Mouse (Mus musculus) heart, embryonic 10.5 days (tissue): ENCODE data around the gene Sds. TPM values are rescaled to one million over a fixed set of nuclear protein-coding genes. Genes with fewer than 3 reads are reported as not detected.

Experiments used
- DNase-seq: peaks from one replicate; pipeline ENCODE4 v3.0.0-alpha.2; 2017; ENCODE audit warnings: low spot score
- H3K27ac ChIP-seq: fragments of 300-500 bp; sonication (generic); 2 replicates; pipeline ENCODE4 v1.5.1; 2016; ENCODE audit warnings: mild to moderate bottlenecking
- H3K27me3 ChIP-seq: fragments of 300-500 bp; sonication (generic); 2 replicates; pipeline ENCODE4 v1.6.1; 2016; ENCODE audit warnings: mild to moderate bottlenecking; ENCODE audit not compliant: poor library complexity, insufficient read depth, severe bottlenecking
- H3K36me3 ChIP-seq: fragments of 300-500 bp; sonication (generic); 2 replicates; pipeline ENCODE4 v1.6.1; 2016; ENCODE audit warnings: mild to moderate bottlenecking, moderate library complexity
- H3K4me1 ChIP-seq: fragments of 300-500 bp; sonication (generic); 2 replicates; pipeline ENCODE4 v1.6.1; 2016; ENCODE audit warnings: mild to moderate bottlenecking
- H3K4me3 ChIP-seq: fragments of 300-500 bp; sonication (generic); 2 replicates; pipeline ENCODE4 v1.5.1; 2016; ENCODE audit warnings: mild to moderate bottlenecking, moderate library complexity
- H3K9me3 ChIP-seq: fragments of 300-500 bp; sonication (generic); 2 replicates; pipeline ENCODE4 v1.6.1; 2016; ENCODE audit warnings: mild to moderate bottlenecking, moderate library complexity
- WGBS: fragments of 180-500 bp; shearing (Covaris S2); methylation state at CpG from one replicate; pipeline ENCODE4 v1.1.7; 2016; 5-methylcytosine and 5-hydroxymethylcytosine counted together
- polyA plus RNA-seq: library from polyadenylated mRNA; unstranded; fragments of >200 nt; fragmentation: Nextera tagmentation; extraction: Ambion mirVana; gene quantifications from 2 replicates; pipeline ENCODE4 v1.2.1, GENCODE M21; 2016

Gene Sds
- polyA plus RNA-seq, 1 experiment from 2014 or later, result 0.23 TPM

DNA sequence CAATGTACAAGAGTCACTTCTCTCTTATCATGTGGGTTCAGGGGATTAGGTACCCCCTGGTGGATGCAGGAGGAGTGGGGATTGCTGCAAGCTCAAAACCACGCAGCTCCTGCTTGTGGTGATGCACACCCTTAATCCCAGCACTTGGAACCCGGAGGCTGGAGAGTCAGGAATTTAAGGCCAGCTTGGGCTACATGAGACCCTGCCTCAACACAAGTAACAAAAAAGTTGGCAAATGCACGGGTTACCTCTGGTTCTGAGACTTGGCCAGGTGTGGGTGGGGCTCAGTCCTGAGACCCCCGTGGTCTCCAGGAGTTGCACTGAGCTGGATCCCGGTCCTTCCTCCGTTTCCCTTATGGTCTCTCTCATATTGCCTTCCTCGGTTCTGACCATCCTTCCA, 39.1 kb downstream of the Sds start:
- Histone ChIP-seq H3K27ac (no peak overlapping the region), H3K4me1 (peaks cover 62% of the 10 kb centered on the region)
- WGBS, result 69% methylated on average over 7 of the region's 7 CpGs

DNA sequence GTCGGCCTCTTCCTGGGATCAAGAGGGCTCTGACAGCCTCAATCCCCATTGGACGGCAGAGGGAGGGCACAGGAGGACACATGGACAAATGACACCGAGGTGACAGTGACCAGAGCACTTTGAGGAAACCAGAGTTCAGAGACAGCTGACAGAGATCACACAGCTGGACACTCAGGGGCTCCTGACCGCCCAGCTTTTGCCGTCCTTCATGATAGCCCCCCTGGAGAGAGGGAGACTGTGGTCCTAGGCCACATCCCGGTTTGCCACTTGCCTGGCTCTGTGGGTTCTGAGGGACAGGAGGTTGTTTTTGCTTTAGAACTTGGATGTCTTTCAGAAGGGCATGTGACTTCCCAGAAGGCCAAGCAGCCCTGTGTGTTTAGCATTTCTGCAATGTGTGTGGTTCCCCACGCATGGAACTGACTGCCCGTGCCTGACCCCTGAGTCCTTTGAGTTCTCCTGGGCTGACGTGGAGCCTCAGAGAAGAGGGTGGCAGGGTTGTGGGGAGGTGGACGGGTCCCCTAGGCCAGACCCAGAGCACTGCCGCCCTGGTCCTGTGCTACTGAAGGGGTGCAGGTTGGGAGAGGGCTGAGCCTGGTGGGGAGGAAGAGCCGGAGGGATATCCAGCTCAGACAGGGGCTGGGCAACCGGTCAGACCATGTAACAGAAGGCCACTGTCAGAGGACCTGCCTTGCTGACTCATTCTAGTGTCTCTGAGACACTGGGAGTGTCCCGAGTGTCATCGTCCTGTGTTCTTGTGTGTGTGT, 40.1 kb downstream of the Sds start:
- 31% methylated on average over 15 of the region's 15 CpGs for WGBS
- Histone ChIP-seq H3K4me3 (no peak overlapping the region), H3K27ac (peak overlapping the region; percentile 60), H3K27me3 (peaks cover 30% of the 10 kb centered on the region; the same call in 1 of the 2 replicates), H3K36me3 (no peaks in the 10 kb centered on the region; the same call in 1 of the 2 replicates), H3K9me3 (no peaks in the 10 kb centered on the region), H3K4me1 (peaks cover 53% of the 10 kb centered on the region)
- no peak for DNase-seq

More for the DNA sequence above, 39.1 kb downstream of the Sds start:
- Histone ChIP-seq H3K4me3 (no peak overlapping the region), H3K36me3 (no peaks in the 10 kb centered on the region), H3K9me3 (no peaks in the 10 kb centered on the region), H3K27me3 (peaks cover 24% of the 10 kb centered on the region; the same call in 1 of the 2 replicates)
- DNase-seq, result no peak

DNA sequence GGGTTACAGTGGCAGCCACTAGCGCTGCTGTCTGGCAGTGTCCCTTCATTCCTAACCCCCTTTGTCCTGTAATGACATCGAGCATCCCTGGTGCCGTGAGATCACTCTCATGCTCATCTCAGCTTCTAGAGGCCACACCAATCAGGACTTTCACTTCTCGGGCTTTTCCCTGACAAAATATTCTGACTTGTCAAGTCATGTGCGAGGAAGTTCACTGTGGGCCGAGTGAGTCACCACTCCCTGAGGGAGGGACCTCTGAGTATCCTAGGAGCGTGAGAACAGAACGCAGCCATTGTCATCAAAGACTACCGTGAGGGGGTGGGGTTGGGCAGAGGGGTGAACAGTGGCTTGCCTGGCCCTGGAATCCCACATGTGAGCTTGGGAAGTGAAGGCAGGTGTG, 41.2 kb downstream of the Sds start:
- Histone ChIP-seq H3K27me3 (peaks cover 21% of the 10 kb centered on the region; the same call in 1 of the 2 replicates), H3K4me1 (peaks cover 47% of the 10 kb centered on the region), H3K4me3 (no peak overlapping the region), H3K27ac (peak overlapping the region; percentile 32; the same call in 1 of the 2 replicates), H3K36me3 (peaks cover under 1% of the 10 kb centered on the region; the same call in 1 of the 2 replicates), H3K9me3 (no peaks in the 10 kb centered on the region)
- DNase-seq, result no peak
- WGBS, result 47% methylated on average over 9 of the region's 9 CpGs

DNA sequence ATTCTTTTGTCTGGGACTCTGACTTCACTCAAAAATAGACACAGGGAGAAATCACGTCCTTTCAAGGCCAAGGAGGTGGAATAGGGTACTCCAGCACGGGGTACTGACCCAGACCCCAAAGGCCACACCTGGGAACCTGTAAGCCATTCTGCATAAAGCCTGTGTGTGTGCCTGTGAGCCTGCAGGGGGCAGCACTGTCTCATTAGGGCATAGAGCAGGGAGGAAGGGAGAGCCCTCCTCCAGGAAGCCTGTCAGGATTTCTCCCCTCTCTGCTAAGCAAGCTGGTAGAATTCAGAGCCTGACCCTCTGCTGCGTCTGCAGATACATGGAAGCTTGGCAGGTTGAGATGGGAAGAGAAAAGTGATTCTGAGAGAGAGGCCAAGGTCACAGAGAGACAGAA, 46.3 kb downstream of the Sds start:
- Histone ChIP-seq H3K36me3 (peaks cover 12% of the 10 kb centered on the region; the same call in 1 of the 2 replicates), H3K9me3 (no peaks in the 10 kb centered on the region), H3K27me3 (0 out of 2 replicates have a peak, but pooled peaks cover 7% of the 10 kb centered on the region), H3K27ac (no peak overlapping the region), H3K4me3 (no peak overlapping the region), H3K4me1 (peaks cover 16% of the 10 kb centered on the region)
- 73% methylated on average over 3 of the region's 3 CpGs for WGBS
- DNase-seq, result no peak

DNA sequence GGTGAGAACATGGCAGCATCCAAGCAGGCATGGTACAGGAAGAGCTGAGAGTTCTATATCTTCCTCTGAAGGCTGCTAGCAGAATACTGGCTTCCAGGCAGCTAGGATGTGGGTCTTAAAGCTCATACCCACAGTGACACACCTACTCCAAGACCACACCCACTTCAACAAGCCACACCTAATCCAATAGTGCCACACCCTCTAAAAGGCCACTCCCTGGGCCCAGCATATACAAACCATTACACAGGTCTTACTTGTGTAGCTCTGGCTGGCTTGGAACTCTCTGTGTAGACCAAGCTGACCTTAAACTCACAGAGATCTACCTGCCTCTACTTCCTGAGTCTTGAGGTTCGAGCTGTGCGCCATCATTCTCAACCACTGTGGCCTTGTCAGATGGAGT, 48.4 kb downstream of the Sds start:
- H3K4me1 ChIP-seq, result peaks cover 13% of the 10 kb centered on the region; the same call in 1 of the 2 replicates
- no peaks in the 10 kb centered on the region for H3K9me3 ChIP-seq
- 0 out of 2 replicates have a peak, but pooled peaks cover 7% of the 10 kb centered on the region for H3K27me3 ChIP-seq
- peaks cover 15% of the 10 kb centered on the region; the same call in 1 of the 2 replicates for H3K36me3 ChIP-seq
- no peak overlapping the region for H3K27ac ChIP-seq
- no peak for DNase-seq
- WGBS, result 92% methylated on average over 2 of the region's 2 CpGs
- H3K4me3 ChIP-seq, result no peak overlapping the region

DNA sequence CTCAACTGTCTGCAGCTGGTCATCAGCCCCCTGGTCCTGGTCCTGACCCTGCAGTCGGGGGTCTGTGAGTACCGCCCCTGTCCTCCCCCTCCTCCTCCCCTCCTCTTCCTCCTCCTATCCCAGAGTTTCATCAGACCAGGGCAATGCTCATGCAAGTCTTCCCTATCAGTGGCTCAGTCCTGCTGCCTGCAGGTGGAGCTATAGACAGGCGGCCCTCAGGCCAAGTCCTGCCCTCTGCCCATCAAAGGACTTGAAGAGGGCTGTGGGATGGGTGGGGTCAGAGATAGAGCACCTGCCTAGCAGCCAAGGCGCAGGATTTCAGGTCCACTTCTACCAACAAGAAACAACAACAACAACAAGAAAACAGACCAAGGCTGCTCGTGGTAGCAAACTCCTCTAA, 49.4 kb downstream of the Sds start:
- no peak overlapping the region for H3K27ac ChIP-seq
- H3K27me3 ChIP-seq, result 0 out of 2 replicates have a peak, but pooled peaks cover 4% of the 10 kb centered on the region
- H3K9me3 ChIP-seq, result no peaks in the 10 kb centered on the region
- 28% methylated on average over 5 of the region's 5 CpGs for WGBS
- peaks cover 13% of the 10 kb centered on the region; the same call in 1 of the 2 replicates for H3K4me1 ChIP-seq
- DNase-seq, result no peak
- H3K36me3 ChIP-seq, result peaks cover 17% of the 10 kb centered on the region
- no peak overlapping the region for H3K4me3 ChIP-seq

DNA sequence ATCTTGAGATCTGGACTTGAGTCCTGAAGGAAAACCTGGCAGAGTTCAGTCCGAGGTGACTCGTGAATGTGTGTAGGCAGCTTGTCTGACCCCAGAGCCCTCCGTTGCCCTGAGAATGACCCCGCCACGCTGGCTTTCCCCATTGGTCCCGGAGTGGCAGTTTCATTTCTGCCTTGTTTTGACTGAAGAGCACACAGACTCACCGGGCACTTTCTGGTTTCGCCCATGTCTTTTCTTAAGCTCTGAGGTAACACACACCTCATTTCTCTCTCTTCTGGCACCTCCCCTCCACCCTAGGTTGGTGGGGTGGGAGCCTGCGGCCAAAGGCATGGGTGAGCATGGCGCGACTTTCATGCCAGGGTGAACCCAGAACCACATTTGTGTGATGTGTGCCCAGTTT, 50.0 kb downstream of the Sds start:
- Histone ChIP-seq H3K4me3 (no peak overlapping the region), H3K27me3 (no peaks in the 10 kb centered on the region), H3K36me3 (peaks cover 20% of the 10 kb centered on the region), H3K27ac (no peak overlapping the region), H3K4me1 (peaks cover 13% of the 10 kb centered on the region; the same call in 1 of the 2 replicates), H3K9me3 (no peaks in the 10 kb centered on the region)
- WGBS, result 80% methylated on average over 11 of the region's 11 CpGs
- DNase-seq, result no peak

DNA sequence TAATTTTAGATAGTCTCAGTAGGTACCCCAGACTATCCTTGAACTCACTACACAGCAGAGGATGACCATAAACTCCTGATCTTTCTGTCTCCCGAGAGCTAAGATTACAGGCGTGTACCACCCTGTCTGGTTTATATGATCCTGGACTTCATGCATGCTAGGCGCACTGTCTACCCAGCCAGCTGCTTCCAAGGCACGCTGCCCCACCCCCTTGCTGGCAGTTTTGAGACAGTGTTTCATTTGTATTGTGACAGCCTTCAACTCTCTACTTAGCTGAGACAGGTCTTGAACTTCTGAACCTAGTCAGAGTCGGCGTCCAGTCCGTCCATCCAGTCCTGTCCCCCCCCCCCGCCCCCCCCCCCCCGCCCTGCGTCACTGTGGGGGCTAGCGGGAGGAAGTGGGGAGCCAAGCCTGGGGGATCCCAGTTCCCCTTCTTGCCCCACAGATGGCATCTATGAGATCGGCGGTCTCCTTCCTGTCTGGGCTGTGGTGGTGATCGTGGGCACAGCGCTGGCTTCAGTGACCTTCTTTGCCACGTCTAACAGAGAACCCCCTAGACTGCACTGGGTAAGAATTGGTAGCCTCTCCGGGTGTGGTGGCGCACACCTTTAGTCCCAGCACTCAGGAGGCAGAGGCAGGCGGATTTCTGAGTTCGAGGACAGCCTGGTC, 51.1 kb downstream of the Sds start:
- Histone ChIP-seq H3K36me3 (peaks cover 22% of the 10 kb centered on the region), H3K27ac (no peak overlapping the region), H3K4me3 (no peak overlapping the region), H3K9me3 (no peaks in the 10 kb centered on the region), H3K27me3 (no peaks in the 10 kb centered on the region), H3K4me1 (peaks cover 13% of the 10 kb centered on the region; the same call in 1 of the 2 replicates)
- DNase-seq, result no peak
- WGBS, result 79% methylated on average over 17 of the region's 20 CpGs

DNA sequence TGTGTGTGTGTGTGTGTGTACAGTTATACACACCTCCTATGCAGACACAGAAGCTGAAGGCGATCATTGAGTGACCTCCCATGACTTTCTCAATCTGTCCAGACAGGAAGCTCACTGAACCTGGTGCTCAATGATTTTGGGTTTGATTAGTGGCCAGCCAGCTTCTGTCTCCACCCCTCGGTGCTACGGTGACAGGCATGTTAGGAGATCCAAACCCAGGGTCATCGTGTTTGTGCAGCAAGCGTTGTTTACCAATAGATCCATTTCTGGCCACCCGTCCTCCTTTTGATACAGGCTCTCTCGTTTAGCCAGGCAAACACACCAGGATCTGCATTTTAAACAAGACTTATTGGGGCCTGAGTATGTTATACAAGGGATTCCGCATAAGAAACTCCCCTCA, 55.3 kb downstream of the Sds start:
- Histone ChIP-seq H3K36me3 (peaks cover 18% of the 10 kb centered on the region), H3K9me3 (no peaks in the 10 kb centered on the region), H3K4me1 (peaks cover 22% of the 10 kb centered on the region), H3K27ac (no peak overlapping the region), H3K27me3 (no peaks in the 10 kb centered on the region), H3K4me3 (no peak overlapping the region)
- 83% methylated on average over 8 of the region's 8 CpGs for WGBS
- no peak for DNase-seq

Other genes starting within 250 kb of the Sds start
- 0.05 TPM in 1 of 2 replicates, not detected in the other for gene Lhx5, start 44.8 kb upstream of the Sds start, polyA plus RNA-seq
- 7.5 and 7.7 TPM in 2 replicates for gene Sdsl, start 3.7 kb upstream of the Sds start, polyA plus RNA-seq
- 43.9 and 46.6 TPM in 2 replicates for gene Plbd2, start 27.1 kb downstream of the Sds start, polyA plus RNA-seq
- gene Slc8b1, start 34.6 kb downstream of the Sds start, polyA plus RNA-seq, result 4.2 and 5.9 TPM in 2 replicates
- 13.0 and 21.7 TPM in 2 replicates for gene Tpcn1, start 112.1 kb downstream of the Sds start, polyA plus RNA-seq
- gene Iqcd, start 112.5 kb downstream of the Sds start, polyA plus RNA-seq, result 0.15 and 0.24 TPM in 2 replicates
- 11.0 and 11.2 TPM in 2 replicates for gene Rita1, start 136.1 kb downstream of the Sds start, polyA plus RNA-seq
- gene Ddx54, start 136.2 kb downstream of the Sds start, polyA plus RNA-seq, result 47.1 and 49.4 TPM in 2 replicates
- 0.39 TPM in 1 of 2 replicates, not detected in the other for gene Cfap73, start 157.7 kb downstream of the Sds start, polyA plus RNA-seq
- gene Rasal1, start 172.3 kb downstream of the Sds start, polyA plus RNA-seq, result 0.16 and 0.60 TPM in 2 replicates
- gene Dtx1, start 235.4 kb downstream of the Sds start, polyA plus RNA-seq, result 0.28 and 0.41 TPM in 2 replicates